Mouse (Mus musculus): Measurements from ENCODE around the gene Muc4. TPM values are rescaled to one million over a fixed set of nuclear protein-coding genes. Genes with fewer than 3 reads are reported as not detected.

Muc4 gene
- total and polyA plus RNA-seq, 2 experiments from 2014 or later, result not detected

GRCm38 (mm10) chr16:32797426-32797689 is 61.7 kb downstream of the Muc4 start, which contains the start of gene Muc20:
Muc20 (minus strand) TSS chr16:32797435.
- ATAC-seq (ENCODE audit: low FRiP score), result no peak
- Histone ChIP-seq H3K4me2 (ENCODE audit: low read depth, low read length, poor library complexity, severe bottlenecking) (no peak within 1 kb of the TSS), H3K4me3 (ENCODE audit: low read depth, low read length) (no peak within 1 kb of the TSS), H3K4me1 (ENCODE audit: insufficient read depth, low read length) (no peaks in the 10 kb centered on the region), H3K27ac (ENCODE audit: low read depth, low read length) (no peak within 1 kb of the TSS), H3K9me3 (ENCODE audit: low read length) (no peaks in the 10 kb centered on the region), H3K27me3 (ENCODE audit: insufficient read depth, low read length) (no peaks in the 10 kb centered on the region; the same call in 1 of the 2 replicates), H3K36me3 (ENCODE audit: insufficient read depth, low read length) (no peaks in the 10 kb centered on the region), H3K9ac (replicated peaks; ENCODE audit: low read length, poor library complexity, severe bottlenecking) (no peak within 1 kb of the TSS)
- WGBS, result 88% methylated on average over 3 of the region's 3 CpGs
- no peak for DNase-seq (ENCODE audit: low spot score)
- no peak for TF ChIP-seq CTCF (IDR thresholded peaks at IDR 0.05)

GRCm38 (mm10) chr16:32803252-32803853 is 67.7 kb downstream of the Muc4 start:
- H3K4me2 ChIP-seq (ENCODE audit: low read depth, low read length, poor library complexity, severe bottlenecking), result no peak overlapping the region
- peak overlapping the region; percentile 27; the same call in 1 of the 2 replicates for H3K27ac ChIP-seq (ENCODE audit: low read depth, low read length)
- H3K4me1 ChIP-seq (ENCODE audit: insufficient read depth, low read length), result no peaks in the 10 kb centered on the region
- WGBS, result 52% methylated on average over 6 of the region's 6 CpGs
- ATAC-seq (ENCODE audit: low FRiP score) (peak; percentile 76), DNase-seq (ENCODE audit: low spot score) (peak; percentile 90)
- H3K9ac ChIP-seq (replicated peaks; ENCODE audit: low read length, poor library complexity, severe bottlenecking), result no peak overlapping the region
- H3K36me3 ChIP-seq (ENCODE audit: insufficient read depth, low read length), result no peaks in the 10 kb centered on the region
- no peak for TF ChIP-seq CTCF (IDR thresholded peaks at IDR 0.05)
- no peaks in the 10 kb centered on the region for H3K9me3 ChIP-seq (ENCODE audit: low read length)
- H3K4me3 ChIP-seq (ENCODE audit: low read depth, low read length), result no peak overlapping the region
- H3K27me3 ChIP-seq (ENCODE audit: insufficient read depth, low read length), result no peaks in the 10 kb centered on the region

- Histone ChIP-seq H3K4me1 (ENCODE audit: insufficient read depth, low read length) (no peaks in the 10 kb centered on the region), H3K27me3 (ENCODE audit: insufficient read depth, low read length) (no peaks in the 10 kb centered on the region), H3K36me3 (ENCODE audit: insufficient read depth, low read length) (no peaks in the 10 kb centered on the region), H3K9me3 (ENCODE audit: low read length) (no peaks in the 10 kb centered on the region), H3K4me2 (ENCODE audit: low read depth, low read length, poor library complexity, severe bottlenecking) (no peak overlapping the region), H3K4me3 (ENCODE audit: low read depth, low read length) (no peak overlapping the region), H3K27ac (ENCODE audit: low read depth, low read length) (no peak overlapping the region), H3K9ac (replicated peaks; ENCODE audit: low read length, poor library complexity, severe bottlenecking) (no peak overlapping the region)
- TF ChIP-seq CTCF (IDR thresholded peaks at IDR 0.05), result no peak
- WGBS, result 69% methylated on average over 5 of the region's 5 CpGs
- DNase-seq (ENCODE audit: low spot score) (no peak), ATAC-seq (ENCODE audit: low FRiP score) (no peak)
Measured at GRCm38 (mm10) chr16:32803901-32804300, 68.2 kb downstream of the Muc4 start.

GRCm38 (mm10) chr16:32805151-32805550 is 69.5 kb downstream of the Muc4 start:
- H3K27ac ChIP-seq (ENCODE audit: low read depth, low read length), result no peak overlapping the region
- H3K36me3 ChIP-seq (ENCODE audit: insufficient read depth, low read length), result no peaks in the 10 kb centered on the region
- no peaks in the 10 kb centered on the region for H3K27me3 ChIP-seq (ENCODE audit: insufficient read depth, low read length)
- no peak for ATAC-seq (ENCODE audit: low FRiP score)
- no peak overlapping the region for H3K4me3 ChIP-seq (ENCODE audit: low read depth, low read length)
- no peak for TF ChIP-seq CTCF (IDR thresholded peaks at IDR 0.05)
- H3K9me3 ChIP-seq (ENCODE audit: low read length), result no peaks in the 10 kb centered on the region
- no peaks in the 10 kb centered on the region for H3K4me1 ChIP-seq (ENCODE audit: insufficient read depth, low read length)
- no peak overlapping the region for H3K9ac ChIP-seq (replicated peaks; ENCODE audit: low read length, poor library complexity, severe bottlenecking)
- WGBS, result 82% methylated on average over 7 of the region's 7 CpGs
- no peak for DNase-seq (ENCODE audit: low spot score)
- no peak overlapping the region for H3K4me2 ChIP-seq (ENCODE audit: low read depth, low read length, poor library complexity, severe bottlenecking)

GRCm38 (mm10) chr16:32807408-32808185 is 71.9 kb downstream of the Muc4 start:
- DNase-seq (ENCODE audit: low spot score) (no peak), ATAC-seq (ENCODE audit: low FRiP score) (no peak)
- 61% methylated on average over 8 of the region's 8 CpGs for WGBS
- no peak for TF ChIP-seq CTCF (IDR thresholded peaks at IDR 0.05)
- Histone ChIP-seq H3K36me3 (ENCODE audit: insufficient read depth, low read length) (no peaks in the 10 kb centered on the region), H3K4me1 (ENCODE audit: insufficient read depth, low read length) (no peaks in the 10 kb centered on the region), H3K4me2 (ENCODE audit: low read depth, low read length, poor library complexity, severe bottlenecking) (no peak overlapping the region), H3K4me3 (ENCODE audit: low read depth, low read length) (no peak overlapping the region), H3K9ac (replicated peaks; ENCODE audit: low read length, poor library complexity, severe bottlenecking) (no peak overlapping the region), H3K27me3 (ENCODE audit: insufficient read depth, low read length) (no peaks in the 10 kb centered on the region), H3K27ac (ENCODE audit: low read depth, low read length) (no peak overlapping the region), H3K9me3 (ENCODE audit: low read length) (no peaks in the 10 kb centered on the region)

- ATAC-seq (ENCODE audit: low FRiP score), result no peak
- Histone ChIP-seq H3K4me1 (ENCODE audit: insufficient read depth, low read length) (no peaks in the 10 kb centered on the region; the same call in 1 of the 2 replicates), H3K9ac (replicated peaks; ENCODE audit: low read length, poor library complexity, severe bottlenecking) (no peak within 1 kb of the TSS), H3K4me3 (ENCODE audit: low read depth, low read length) (no peak within 1 kb of the TSS), H3K36me3 (ENCODE audit: insufficient read depth, low read length) (no peaks in the 10 kb centered on the region), H3K9me3 (ENCODE audit: low read length) (no peaks in the 10 kb centered on the region), H3K4me2 (ENCODE audit: low read depth, low read length, poor library complexity, severe bottlenecking) (no peak within 1 kb of the TSS), H3K27me3 (ENCODE audit: insufficient read depth, low read length) (no peaks in the 10 kb centered on the region), H3K27ac (ENCODE audit: low read depth, low read length) (no peak within 1 kb of the TSS)
- TF ChIP-seq CTCF (IDR thresholded peaks at IDR 0.05), result no peak
- no peak for DNase-seq (ENCODE audit: low spot score)
- WGBS, result 90% methylated on average over 4 of the region's 4 CpGs
Measured at GRCm38 (mm10) chr16:32810321-32810720, 74.6 kb downstream of the Muc4 start, which contains the start of gene Smbd1. Smbd1 (minus strand) TSS chr16:32810477.
